Mouse (Mus musculus) midbrain, embryonic 11.5 days (tissue): Measurements from ENCODE around the gene Slc17a1. TPM values are rescaled to one million over a fixed set of nuclear protein-coding genes. Genes with fewer than 3 reads are reported as not detected.

Experiments
- ATAC-seq: fragments of 200-750 bp; cut with Nextera tagmentation; 2 replicates; pipeline ENCODE4 v1.8.0; 2017; ENCODE audit warnings: moderate TSS enrichment, moderate library complexity; ENCODE audit not compliant: low FRiP score
- DNase-seq: peaks from one replicate; pipeline ENCODE4 v3.0.0; 2015; ENCODE audit warnings: low spot score; ENCODE audit errors: missing footprints
- H3K27ac ChIP-seq: fragments of 300-500 bp; sonication (generic); 2 replicates; pipeline ENCODE4 v1.5.1; 2014; ENCODE audit warnings: low read depth, low read length
- H3K27me3 ChIP-seq: fragments of 300-500 bp; sonication (generic); 2 replicates; pipeline ENCODE4 v1.6.1; 2014; ENCODE audit warnings: mild to moderate bottlenecking, low read length, moderate library complexity, mixed read lengths; ENCODE audit not compliant: control insufficient read depth, insufficient read depth
- H3K36me3 ChIP-seq: fragments of 300-500 bp; sonication (generic); 2 replicates; pipeline ENCODE4 v1.6.1; 2014; ENCODE audit warnings: mild to moderate bottlenecking, low read length, moderate library complexity, mixed read lengths; ENCODE audit not compliant: control insufficient read depth, insufficient read depth
- H3K4me1 ChIP-seq: fragments of 300-500 bp; sonication (generic); 2 replicates; pipeline ENCODE4 v1.6.1; 2014; ENCODE audit warnings: low read length; ENCODE audit not compliant: control insufficient read depth, insufficient read depth
- H3K4me2 ChIP-seq: fragments of 300-500 bp; sonication (generic); 2 replicates; pipeline ENCODE4 v1.6.1; 2014; ENCODE audit warnings: mild to moderate bottlenecking, moderate library complexity
- H3K4me3 ChIP-seq: fragments of 300-500 bp; sonication (generic); 2 replicates; pipeline ENCODE4 v1.5.1; 2014; ENCODE audit warnings: low read depth, low read length
- H3K9ac ChIP-seq: fragments of 300-500 bp; sonication (generic); 2 replicates; pipeline ENCODE4 v1.6.1; 2014; ENCODE audit warnings: low read length
- H3K9me3 ChIP-seq: fragments of 300-500 bp; sonication (generic); 2 replicates; pipeline ENCODE4 v1.6.1; 2016; ENCODE audit warnings: low read length; ENCODE audit not compliant: control insufficient read depth
- WGBS: fragments of 180-500 bp; shearing (Covaris S2); extraction: QIAGEN DNeasy Blood & Tissue Kit; methylation state at CpG from one replicate; pipeline ENCODE4 v1.1.7; 2014; 5-methylcytosine and 5-hydroxymethylcytosine counted together
- polyA plus RNA-seq: library from polyadenylated mRNA; unstranded; fragments of >200 nt; fragmentation: Nextera tagmentation; extraction: Ambion mirVana; gene quantifications from 2 replicates; pipeline ENCODE4 v1.2.1, GENCODE M21; 2014

The Slc17a1 gene
- polyA plus RNA-seq, 1 experiment from 2014 or later, result 0.08 TPM

DNA sequence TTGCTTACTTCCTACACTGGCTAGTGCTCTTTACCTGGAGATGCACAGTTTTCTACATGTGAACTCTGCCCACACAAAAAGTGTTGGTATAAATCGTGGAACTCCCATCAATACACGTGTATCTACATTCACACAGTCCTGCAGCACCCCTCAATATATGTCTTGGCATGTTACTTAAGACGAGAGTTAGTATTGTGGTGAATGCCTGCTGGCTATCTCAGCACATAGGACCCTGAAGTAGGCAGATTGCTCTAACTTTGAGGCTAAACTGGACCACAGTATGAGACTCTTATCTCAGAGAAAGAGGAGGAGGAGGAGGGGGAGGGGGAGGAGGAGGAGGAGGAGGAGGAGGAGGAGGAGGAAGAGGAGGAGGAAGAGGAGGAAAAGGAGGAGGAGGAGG lies 11.6 kb downstream of the Slc17a1 start:
- Histone ChIP-seq H3K27me3 (no peaks in the 10 kb centered on the region), H3K4me2 (no peak overlapping the region), H3K9ac (no peak overlapping the region), H3K4me1 (no peaks in the 10 kb centered on the region), H3K27ac (no peak overlapping the region), H3K4me3 (no peak overlapping the region), H3K36me3 (no peaks in the 10 kb centered on the region), H3K9me3 (no peaks in the 10 kb centered on the region)
- DNase-seq (no peak), ATAC-seq (no peak)
- WGBS, result 84% methylated on average over 3 of the region's 3 CpGs

DNA sequence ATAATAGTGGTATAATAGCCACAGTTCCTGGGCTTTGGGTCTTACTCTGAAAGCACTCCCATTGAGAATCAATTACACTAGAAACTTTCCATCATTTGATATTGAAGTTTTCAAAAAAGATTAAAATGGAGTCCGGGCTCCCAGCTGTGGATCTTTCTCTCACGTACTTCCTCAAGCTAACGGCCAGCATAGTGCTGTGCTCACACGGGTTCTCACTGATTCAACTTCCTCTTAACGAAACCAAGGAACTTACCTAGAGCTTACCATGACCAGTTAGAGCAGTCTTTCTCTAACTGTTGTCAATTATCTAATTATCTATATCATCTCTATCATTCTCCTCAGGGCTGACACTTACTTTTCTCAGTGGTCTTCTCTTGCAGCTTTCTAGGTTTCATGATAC lies 12.1 kb downstream of the Slc17a1 start:
- Histone ChIP-seq H3K4me2 (no peak overlapping the region), H3K9ac (no peak overlapping the region), H3K9me3 (no peaks in the 10 kb centered on the region), H3K4me3 (no peak overlapping the region), H3K36me3 (no peaks in the 10 kb centered on the region), H3K27me3 (no peaks in the 10 kb centered on the region), H3K27ac (no peak overlapping the region), H3K4me1 (no peaks in the 10 kb centered on the region)
- DNase-seq (no peak), ATAC-seq (no peak)
- WGBS, result 92% methylated on average over 5 of the region's 5 CpGs

DNA sequence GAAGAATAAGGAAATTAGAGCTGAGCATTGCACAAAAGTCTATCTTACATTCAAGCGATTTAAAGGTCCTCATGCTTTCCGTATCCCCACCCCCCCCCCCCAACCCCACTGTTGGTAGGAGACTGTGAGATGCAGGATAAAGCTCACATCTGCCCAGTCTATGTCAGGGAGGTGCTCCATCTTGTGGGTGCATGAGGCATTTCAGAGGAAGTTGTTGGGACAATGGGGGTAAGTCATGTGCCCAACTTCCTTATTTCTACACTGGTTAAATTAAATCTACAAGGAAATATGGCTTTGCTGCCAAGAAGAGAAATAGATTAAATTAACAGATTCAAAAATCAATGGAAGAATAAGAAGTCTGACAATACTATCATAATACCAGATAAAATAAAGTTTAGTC lies 18.0 kb downstream of the Slc17a1 start:
- Histone ChIP-seq H3K4me3 (no peak overlapping the region), H3K4me1 (no peaks in the 10 kb centered on the region), H3K9me3 (no peaks in the 10 kb centered on the region), H3K27me3 (no peaks in the 10 kb centered on the region), H3K27ac (no peak overlapping the region), H3K36me3 (no peaks in the 10 kb centered on the region), H3K4me2 (no peak overlapping the region), H3K9ac (no peak overlapping the region)
- ATAC-seq (peak; percentile 42; the same call in 1 of the 2 replicates), DNase-seq (no peak)
- WGBS, result 36% methylated on average over 2 of the region's 2 CpGs

DNA sequence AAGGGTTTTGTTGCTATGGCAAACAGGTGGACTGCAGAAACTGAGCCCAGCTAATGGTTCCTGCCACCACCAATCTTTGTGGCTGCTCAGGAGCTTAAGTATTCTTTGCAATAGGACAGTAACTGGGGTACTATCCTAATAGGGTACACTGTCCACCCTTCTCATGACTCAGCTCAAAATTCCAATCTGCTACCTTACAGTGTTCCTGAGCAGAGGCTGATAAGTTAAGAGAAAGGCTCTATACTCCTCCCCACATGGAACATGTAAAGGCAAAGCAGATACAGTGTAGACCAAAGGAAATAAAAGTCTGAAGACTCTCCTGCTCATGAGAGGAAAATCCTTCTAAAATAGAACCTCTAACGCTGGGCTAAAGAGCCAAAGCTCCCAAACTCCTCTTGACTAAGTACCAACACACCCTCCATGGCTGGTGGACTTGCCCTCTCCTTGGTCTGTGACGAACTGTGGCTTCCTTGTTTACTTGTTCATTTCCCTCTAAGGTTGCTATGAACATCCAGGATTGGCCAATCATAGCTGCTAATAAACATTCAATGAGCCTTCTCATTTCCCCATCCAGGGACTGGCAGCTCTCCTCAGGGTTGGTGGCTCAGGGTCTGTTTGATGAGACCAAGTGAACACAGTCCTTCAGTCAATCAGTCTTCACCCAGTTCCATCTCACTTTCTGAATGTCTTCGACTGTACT lies 19.6 kb downstream of the Slc17a1 start:
- H3K36me3 ChIP-seq, result no peaks in the 10 kb centered on the region
- H3K27ac ChIP-seq, result no peak overlapping the region
- H3K9me3 ChIP-seq, result no peaks in the 10 kb centered on the region
- H3K4me2 ChIP-seq, result no peak overlapping the region
- H3K9ac ChIP-seq, result no peak overlapping the region
- 86% methylated on average over 3 of the region's 3 CpGs for WGBS
- ATAC-seq (no peak), DNase-seq (no peak)
- H3K4me1 ChIP-seq, result no peaks in the 10 kb centered on the region
- no peak overlapping the region for H3K4me3 ChIP-seq
- no peaks in the 10 kb centered on the region for H3K27me3 ChIP-seq

DNA sequence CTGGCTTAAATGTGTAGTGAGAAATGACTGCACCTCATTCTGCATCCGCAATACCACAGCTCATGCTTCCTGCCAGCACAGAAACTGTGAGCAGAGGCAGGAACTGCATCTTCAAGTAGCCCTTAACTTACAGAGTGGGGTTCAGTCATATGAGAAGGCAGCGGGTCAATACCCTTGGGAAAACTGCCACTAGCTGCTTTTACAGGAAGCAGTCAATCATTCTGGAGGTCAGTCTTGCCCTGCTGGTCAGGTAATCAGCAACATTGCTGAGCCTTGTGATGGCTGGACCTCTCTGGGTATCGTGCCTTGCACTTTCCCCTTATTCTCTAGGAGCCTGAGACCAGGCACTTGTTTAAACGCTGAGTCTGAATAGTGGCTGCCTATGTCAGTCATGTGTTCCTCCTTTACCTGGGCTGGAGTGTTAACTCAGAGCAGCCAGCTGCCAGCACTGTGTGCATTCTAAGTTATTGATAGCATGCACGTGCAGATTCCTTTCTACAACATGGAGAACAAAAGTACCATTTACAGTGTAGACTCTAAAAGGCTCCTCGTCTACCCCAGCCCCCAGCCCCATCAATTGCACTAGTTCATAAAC lies 21.6 kb downstream of the Slc17a1 start:
- H3K9me3 ChIP-seq, result no peaks in the 10 kb centered on the region
- 79% methylated on average over 6 of the region's 6 CpGs for WGBS
- no peak overlapping the region for H3K4me2 ChIP-seq
- H3K27ac ChIP-seq, result no peak overlapping the region
- H3K36me3 ChIP-seq, result no peaks in the 10 kb centered on the region
- H3K9ac ChIP-seq, result no peak overlapping the region
- ATAC-seq (no peak), DNase-seq (no peak)
- peaks cover 7% of the 10 kb centered on the region; the same call in 1 of the 2 replicates for H3K4me1 ChIP-seq
- no peaks in the 10 kb centered on the region for H3K27me3 ChIP-seq
- H3K4me3 ChIP-seq, result no peak overlapping the region

DNA sequence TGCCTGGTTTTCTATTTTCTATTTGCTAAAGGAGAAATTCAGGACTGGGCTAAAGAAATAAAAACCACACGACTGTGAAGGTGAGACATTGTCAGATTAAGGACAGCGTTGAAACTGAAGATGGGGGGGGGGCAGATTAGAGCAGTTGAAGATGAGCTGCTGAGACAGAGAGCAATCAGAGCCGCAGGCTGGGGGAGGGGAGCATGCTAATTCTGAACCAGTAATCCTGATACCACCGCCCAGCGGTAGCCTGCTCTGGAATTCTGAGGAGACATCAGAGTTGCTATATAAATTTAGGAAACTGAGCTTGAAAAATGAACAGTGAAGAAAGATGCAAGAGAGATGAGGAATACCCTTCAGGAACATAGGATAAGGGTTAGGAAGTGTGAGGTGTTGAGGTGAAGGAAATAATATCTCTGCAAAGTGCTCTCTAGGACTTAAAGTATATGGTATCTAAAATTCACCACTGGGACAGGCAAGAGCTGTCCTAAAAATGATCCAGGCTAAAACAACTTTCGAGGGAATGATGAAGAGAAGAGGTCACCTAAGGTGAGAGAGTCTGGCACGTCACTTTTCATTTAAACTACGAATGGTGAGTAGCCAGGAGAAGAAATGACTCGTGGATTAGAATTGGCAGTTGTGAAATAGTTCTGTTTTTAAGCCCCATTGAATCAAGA lies 25.2 kb downstream of the Slc17a1 start:
- ATAC-seq (peak; percentile 67), DNase-seq (no peak)
- Histone ChIP-seq H3K4me2 (no peak overlapping the region), H3K9ac (no peak overlapping the region), H3K36me3 (no peaks in the 10 kb centered on the region), H3K4me3 (no peak overlapping the region), H3K4me1 (peaks cover 7% of the 10 kb centered on the region), H3K9me3 (no peaks in the 10 kb centered on the region), H3K27ac (no peak overlapping the region), H3K27me3 (no peaks in the 10 kb centered on the region)
- 12% methylated on average over 9 of the region's 9 CpGs for WGBS

DNA sequence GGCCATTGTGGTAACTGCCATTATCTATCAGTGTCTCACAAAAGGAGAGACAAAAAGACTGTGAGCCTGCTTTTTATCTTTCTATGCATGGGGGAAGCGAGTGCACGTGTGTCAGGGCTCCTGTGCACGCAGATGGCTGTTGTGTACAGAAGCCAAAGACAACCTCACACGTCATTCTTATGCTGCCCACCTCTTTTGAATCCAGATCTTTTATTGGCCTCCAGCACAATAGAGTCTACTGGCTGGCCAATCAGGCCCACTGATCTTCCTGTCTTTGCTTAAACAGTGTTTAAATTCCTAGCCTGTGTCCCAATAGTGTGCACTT lies 25.7 kb downstream of the Slc17a1 start:
- H3K4me3 ChIP-seq, result no peak overlapping the region
- H3K27ac ChIP-seq, result no peak overlapping the region
- peaks cover 10% of the 10 kb centered on the region for H3K4me1 ChIP-seq
- no peak overlapping the region for H3K9ac ChIP-seq
- H3K36me3 ChIP-seq, result no peaks in the 10 kb centered on the region
- no peaks in the 10 kb centered on the region for H3K27me3 ChIP-seq
- DNase-seq, result peak; percentile 95
- WGBS, result 15% methylated on average over 4 of the region's 4 CpGs
- H3K9me3 ChIP-seq, result no peaks in the 10 kb centered on the region
- H3K4me2 ChIP-seq, result no peak overlapping the region
- peak; percentile 95 for ATAC-seq

DNA sequence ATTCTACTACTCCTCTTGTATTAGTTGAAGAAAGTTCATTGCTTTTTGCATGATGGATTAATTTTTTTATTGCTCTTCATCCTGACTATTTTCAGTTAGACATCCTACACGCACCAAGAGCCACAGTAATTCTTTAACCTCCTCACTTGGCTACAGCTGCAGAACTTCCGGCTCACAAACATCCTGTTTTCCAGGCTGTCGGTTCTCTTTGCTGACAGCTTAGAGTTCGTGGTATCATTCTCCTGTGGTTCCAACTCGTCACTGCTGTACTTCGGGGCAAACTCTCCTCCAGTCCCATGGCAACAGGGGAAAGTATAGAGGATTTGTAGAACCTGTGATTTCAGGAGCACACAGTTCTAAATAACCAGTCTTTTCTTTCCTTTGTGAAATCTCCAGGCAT lies 30.7 kb downstream of the Slc17a1 start:
- H3K27me3 ChIP-seq, result no peaks in the 10 kb centered on the region
- H3K36me3 ChIP-seq, result no peaks in the 10 kb centered on the region
- H3K27ac ChIP-seq, result no peak overlapping the region
- H3K4me2 ChIP-seq, result no peak overlapping the region
- ATAC-seq, result no peak
- H3K4me1 ChIP-seq, result peaks cover 4% of the 10 kb centered on the region; the same call in 1 of the 2 replicates
- 55% methylated on average over 6 of the region's 6 CpGs for WGBS
- no peak overlapping the region for H3K4me3 ChIP-seq
- no peak overlapping the region for H3K9ac ChIP-seq
- H3K9me3 ChIP-seq, result no peaks in the 10 kb centered on the region
- DNase-seq, result no peak

DNA sequence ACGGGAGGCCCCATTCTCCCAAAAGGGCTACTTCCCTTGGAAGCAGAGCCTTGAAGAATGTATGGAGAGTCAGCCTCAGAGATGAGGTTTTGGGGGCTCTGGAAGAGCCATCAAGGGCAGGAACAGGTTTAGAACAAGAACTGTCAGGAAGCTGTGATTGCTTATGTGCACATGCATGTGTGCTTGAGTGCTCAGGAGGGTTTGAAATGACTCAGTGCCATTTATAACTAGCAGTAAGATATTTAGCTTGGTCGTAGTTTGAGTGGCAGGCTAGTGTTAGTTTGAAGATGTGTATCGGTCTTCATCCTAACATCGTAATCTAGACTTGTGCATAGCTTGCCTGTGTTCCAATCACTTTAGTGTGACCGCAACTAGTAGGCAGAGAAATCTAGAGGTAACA lies 39.4 kb downstream of the Slc17a1 start:
- Histone ChIP-seq H3K4me3 (no peak overlapping the region), H3K4me1 (no peaks in the 10 kb centered on the region), H3K9ac (no peak overlapping the region), H3K36me3 (no peaks in the 10 kb centered on the region), H3K27me3 (no peaks in the 10 kb centered on the region), H3K4me2 (no peak overlapping the region), H3K27ac (no peak overlapping the region), H3K9me3 (no peaks in the 10 kb centered on the region)
- DNase-seq, result no peak
- 94% methylated on average over 5 of the region's 5 CpGs for WGBS
- ATAC-seq, result no peak
